ENCODE assay signal across 8 mouse cellular contexts in the genomic region with DNA sequence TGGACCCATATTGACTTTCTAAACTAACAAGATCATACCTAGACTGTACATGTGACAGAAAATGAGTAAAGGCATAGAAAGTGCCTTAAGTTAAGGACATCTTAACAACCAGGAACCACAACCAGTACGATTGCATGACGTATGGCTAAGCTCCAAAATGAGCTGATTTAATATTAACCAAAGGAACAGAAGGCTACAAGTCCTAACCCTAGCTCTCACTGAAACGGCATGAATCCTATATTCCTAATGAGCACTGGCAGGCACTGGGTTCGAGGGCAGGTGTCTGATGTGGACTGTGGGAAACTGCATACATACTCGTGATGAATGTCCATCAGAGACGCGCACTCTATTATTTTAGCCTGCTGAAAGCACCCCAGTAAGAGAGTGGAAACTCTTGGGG. TPM values are rescaled to one million over a fixed set of nuclear protein-coding genes. Genes with fewer than 3 reads are reported as not detected.
DNase-seq lines count a peak whose midpoint lies in the region; ATAC-seq and TF ChIP-seq lines count a peak whose summit lies in the region.

No protein-coding gene starts in this region.

- no peak overlapping the region for H3K27ac ChIP-seq in forebrain, postnatal 0 days (ENCODE audit: low read depth, low read length)
- H3K27ac ChIP-seq in liver, embryonic 14.5 days: peak overlapping the region; percentile 90

- H3K9ac ChIP-seq in forebrain, postnatal 0 days: peak overlapping the region; percentile 89
- H3K9ac ChIP-seq in liver, embryonic 14.5 days (replicated peaks): peak overlapping the region; percentile 99

- WGBS in forebrain, postnatal 0 days: 30% methylated on average over 7 of the region's 7 CpGs
- 11% methylated on average over 7 of the region's 7 CpGs for WGBS in liver, embryonic 14.5 days (ENCODE audit: insufficient replicate concordance)

- peak; percentile 9 for DNase-seq in embryo, embryonic 10.5 days (ENCODE audit: low spot score)
- no peak for DNase-seq in embryo, embryonic 9.5 days (ENCODE audit: extremely low spot score)
- no peak for DNase-seq in forebrain, postnatal 0 days
- peak in 1 of 3 experiments; percentile 32 for DNase-seq in liver, embryonic 14.5 days (ENCODE audit: low read depth in 3 of 3, low spot score in 3 of 3)
- DNase-seq in ovary, postnatal 10 days (ENCODE audit: low spot score): no peak
- no peak for DNase-seq in frontal cortex, adult 2 months (ENCODE audit: extremely low spot score in 1 of 2, low spot score in 1 of 2)
- no peak for DNase-seq in left cerebral cortex, adult 8-10 months (ENCODE audit: low spot score in 2 of 2)

- no peaks in the 10 kb centered on the region for H3K9me3 ChIP-seq in E14TG2a.4 (ENCODE audit: low read length)
- H3K9me3 ChIP-seq in forebrain, postnatal 0 days (ENCODE audit: low read length): no peaks in the 10 kb centered on the region
- no peaks in the 10 kb centered on the region for H3K9me3 ChIP-seq in liver, embryonic 14.5 days (ENCODE audit: control insufficient read depth, low read length)

- H3K4me1 ChIP-seq in E14TG2a.4 (replicated peaks; ENCODE audit: low read depth, low read length): peaks cover 32% of the 10 kb centered on the region
- peaks cover 6% of the 10 kb centered on the region for H3K4me1 ChIP-seq in forebrain, postnatal 0 days (ENCODE audit: insufficient read depth)
- H3K4me1 ChIP-seq in liver, embryonic 14.5 days (replicated peaks; ENCODE audit: control insufficient read depth in 2 of 2, insufficient read depth in 2 of 2, low read length in 1 of 2): peaks cover 24 to 30% of the 10 kb centered on the region in 2 experiments

- peak overlapping the region; percentile 89 for H3K4me3 ChIP-seq in E14TG2a.4 (replicated peaks; ENCODE audit: low read length)
- peak overlapping the region; percentile 93 for H3K4me3 ChIP-seq in forebrain, postnatal 0 days (ENCODE audit: low read depth, low read length)
- H3K4me3 ChIP-seq in liver, embryonic 14.5 days (ENCODE audit: insufficient read depth in 1 of 2, low read depth in 2 of 2, low read length in 2 of 2): peak overlapping the region; percentile 84 to 93

- no peak for TF ChIP-seq CTCF in E14TG2a.4 (conservative IDR thresholded peaks at IDR 0.05; ENCODE audit: low read length)
- TF ChIP-seq CTCF in forebrain, postnatal 0 days (IDR thresholded peaks at IDR 0.05; ENCODE audit: low read depth): no peak
- TF ChIP-seq CTCF in liver, embryonic 14.5 days (IDR thresholded peaks at IDR 0.05; ENCODE audit: low read depth): no peak

- no peak for ATAC-seq in forebrain, postnatal 0 days
- ATAC-seq in liver, embryonic 14.5 days (ENCODE audit: insufficient read depth): no peak

- no peak for TF ChIP-seq EP300 in liver, embryonic 14.5 days (IDR thresholded peaks at IDR 0.05; ENCODE audit: low read depth)

- no peaks in the 10 kb centered on the region for H3K27me3 ChIP-seq in E14TG2a.4 (ENCODE audit: insufficient read depth, low read length)
- no peaks in the 10 kb centered on the region for H3K27me3 ChIP-seq in forebrain, postnatal 0 days (ENCODE audit: insufficient read depth, low read length)
- H3K27me3 ChIP-seq in liver, embryonic 14.5 days (ENCODE audit: control insufficient read depth, insufficient read depth, low read length): no peaks in the 10 kb centered on the region

- peak overlapping the region; percentile 88 for H3K4me2 ChIP-seq in forebrain, postnatal 0 days (ENCODE audit: low read depth)
- H3K4me2 ChIP-seq in liver, embryonic 14.5 days (ENCODE audit: low read depth): peak overlapping the region; percentile 97

- H3K36me3 ChIP-seq in E14TG2a.4 (ENCODE audit: insufficient read depth, low read length): peaks cover 12% of the 10 kb centered on the region
- no peaks in the 10 kb centered on the region for H3K36me3 ChIP-seq in forebrain, postnatal 0 days (ENCODE audit: insufficient read depth)
- no peaks in the 10 kb centered on the region; the same call in 1 of the 2 replicates for H3K36me3 ChIP-seq in liver, embryonic 14.5 days (replicated peaks; ENCODE audit: control insufficient read depth, insufficient read depth, low read depth)

RNA-seq across cellular contexts. Expression of a gene that starts 5.9 kb away (rescaled TPM):
- total RNA-seq in forebrain, postnatal 0 days (2014; rRNA removed): 74.1 and 82.8 TPM in 2 replicates
- polyA plus RNA-seq in forebrain, postnatal 0 days (2015; fragmentation: Nextera tagmentation; extraction: Ambion mirVana): 102 and 125 TPM in 2 replicates
- polyA plus RNA-seq in liver, embryonic 14.5 days (2012; rRNA removed): 13.4 and 31.3 TPM in 2 replicates
- 78.6 and 84.8 TPM in 2 replicates for polyA plus RNA-seq in liver, embryonic 14.5 days (2014; fragmentation: Nextera tagmentation; extraction: Ambion mirVana)
- 38.9 and 40.7 TPM in 2 replicates for polyA plus RNA-seq in frontal cortex, adult 2 months (2012; rRNA removed)
- 10 to 100 TPM; 67.1 to 84.1 (median 77.7) TPM for total RNA-seq in left cerebral cortex, adult 8-10 months (2022)
